Mouse (Mus musculus): ENCODE measurements around the gene Nr3c2.

GRCm38 (mm10) chr8:77082687-77083086, 183.4 kb downstream of the Nr3c2 start:
- TF ChIP-seq CTCF (conservative IDR thresholded peaks at IDR 0.05; ENCODE audit: insufficient read depth, insufficient read length, low read depth, low read length) (no peak), POLR2A (IDR thresholded peaks at IDR 0.05; ENCODE audit: low read depth, low read length) (no peak)

Measured in kidney, adult 2 months (tissue).